Mouse (Mus musculus): ENCODE data around the gene Ccpg1.
A peak's percentile ranks its signal among the peaks of the same experiment; 100 is the strongest.

Ccpg1 gene

GRCm38 (mm10) chr9:73047906-73048305 is 62.7 kb downstream of the Ccpg1 start:
- DNase-seq (ENCODE audit: low spot score), result no peak

- no peak for DNase-seq (ENCODE audit: low spot score)
Measured at GRCm38 (mm10) chr9:73048927-73049326, 63.7 kb downstream of the Ccpg1 start.

GRCm38 (mm10) chr9:73049833-73050232 is 64.6 kb downstream of the Ccpg1 start:
- no peak for DNase-seq (ENCODE audit: low spot score)

- DNase-seq (ENCODE audit: low spot score), result no peak
Measured at GRCm38 (mm10) chr9:73050606-73051005, 65.4 kb downstream of the Ccpg1 start.

GRCm38 (mm10) chr9:73055441-73055911 is 70.2 kb downstream of the Ccpg1 start:
- peak; percentile 21 for DNase-seq (ENCODE audit: low spot score)

GRCm38 (mm10) chr9:73059224-73059623 is 74.0 kb downstream of the Ccpg1 start:
- no peak for DNase-seq (ENCODE audit: low spot score)

- no peak for DNase-seq (ENCODE audit: low spot score)
Measured at GRCm38 (mm10) chr9:73063621-73064290, 78.5 kb downstream of the Ccpg1 start.
